Mouse (Mus musculus): ENCODE results near the gene Tfap4. TPM values are rescaled to one million over a fixed set of nuclear protein-coding genes. Genes with fewer than 3 reads are reported as not detected.
"Not testable (repeated sequence)": the region's sequence is repeated elsewhere in the genome, so short reads cannot be mapped to it uniquely, and the experiment has no call there.

Gene Tfap4
- total RNA-seq, 4 experiments from 2014 or later, result 2.8 to 6.2 (median 3.6) TPM

- DNase-seq (ENCODE audit: low spot score), result no peak
Observed at GRCm38 (mm10) chr16:4552829-4553550, 6.7 kb downstream of the Tfap4 start.

GRCm38 (mm10) chr16:4551885-4552284 lies 7.8 kb downstream of the Tfap4 start:
- DNase-seq (ENCODE audit: low spot score), result no peak

GRCm38 (mm10) chr16:4551056-4551455 lies 8.6 kb downstream of the Tfap4 start:
- DNase-seq (ENCODE audit: low spot score), result peak; percentile 64

GRCm38 (mm10) chr16:4548953-4549688 lies 10.5 kb downstream of the Tfap4 start:
- DNase-seq (ENCODE audit: low spot score), result no peak

GRCm38 (mm10) chr16:4547611-4548010 lies 12.0 kb downstream of the Tfap4 start:
- DNase-seq (ENCODE audit: low spot score), result no peak

- DNase-seq (ENCODE audit: low spot score), result no peak
Observed at GRCm38 (mm10) chr16:4546838-4547237, 12.8 kb downstream of the Tfap4 start.

GRCm38 (mm10) chr16:4544845-4545244 lies 14.8 kb downstream of the Tfap4 start:
- DNase-seq (ENCODE audit: low spot score), result no peak

- no peak for DNase-seq (ENCODE audit: low spot score)
Observed at GRCm38 (mm10) chr16:4543266-4543665, 16.4 kb downstream of the Tfap4 start.

GRCm38 (mm10) chr16:4542236-4542774 lies 17.3 kb downstream of the Tfap4 start:
- no peak for DNase-seq (ENCODE audit: low spot score)

GRCm38 (mm10) chr16:4541501-4542198 lies 18.0 kb downstream of the Tfap4 start, which contains the start of gene Srl:
Gene Srl, minus strand, starts transcription at chr16:4541816.
- DNase-seq (ENCODE audit: low spot score), result peak; percentile 100

GRCm38 (mm10) chr16:4541033-4541432 lies 18.6 kb downstream of the Tfap4 start:
- DNase-seq (ENCODE audit: low spot score), result no peak

GRCm38 (mm10) chr16:4540064-4540775 lies 19.4 kb downstream of the Tfap4 start:
- DNase-seq (ENCODE audit: low spot score), result no peak

- no peak for DNase-seq (ENCODE audit: low spot score)
Observed at GRCm38 (mm10) chr16:4539521-4539920, 20.1 kb downstream of the Tfap4 start.

GRCm38 (mm10) chr16:4537616-4538358 lies 21.9 kb downstream of the Tfap4 start:
- DNase-seq (ENCODE audit: low spot score), result no peak

- not testable (repeated sequence) for DNase-seq (ENCODE audit: low spot score)
Observed at GRCm38 (mm10) chr16:4527373-4527772, 32.3 kb downstream of the Tfap4 start.

GRCm38 (mm10) chr16:4523313-4524004 lies 36.2 kb downstream of the Tfap4 start:
- DNase-seq (ENCODE audit: low spot score), result no peak

GRCm38 (mm10) chr16:4522879-4523278 lies 36.8 kb downstream of the Tfap4 start:
- DNase-seq (ENCODE audit: low spot score), result no peak

- peak; percentile 67 for DNase-seq (ENCODE audit: low spot score)
Observed at GRCm38 (mm10) chr16:4521735-4522530, 37.7 kb downstream of the Tfap4 start.

GRCm38 (mm10) chr16:4521074-4521667 lies 38.5 kb downstream of the Tfap4 start:
- DNase-seq (ENCODE audit: low spot score), result no peak

Data from heart, adult 8-10 months (tissue).